Mouse (Mus musculus) regulatory T cell (primary cell): ENCODE measurements around the gene Ckap2l.

Experiments used
- in situ Hi-C: fragments of 300-600 bp; cut with MboI, MseI; formaldehyde crosslinking; loops from one replicate; pipeline ENCODE4 v1.15.1; 2025; ENCODE audit warnings: high pct_unique_total_duplicates

Gene Ckap2l

GRCm38 (mm10) chr2:129263073-129263472 is 33.9 kb downstream of the Ckap2l start:
- in situ Hi-C loops: no loop called here

GRCm38 (mm10) chr2:129261151-129261794 is 35.7 kb downstream of the Ckap2l start:
- in situ Hi-C loops: no loop called here

- in situ Hi-C loops: no loop called here
These were observed 36.4 kb downstream of the Ckap2l start for GRCm38 (mm10) chr2:129260646-129261045.

- in situ Hi-C loops: no loop called here
These were observed 38.4 kb downstream of the Ckap2l start for GRCm38 (mm10) chr2:129258475-129259211.

GRCm38 (mm10) chr2:129258056-129258455 is 39.0 kb downstream of the Ckap2l start:
- in situ Hi-C loops: no loop called here

- in situ Hi-C loops: no loop called here
These were observed 41.0 kb downstream of the Ckap2l start for GRCm38 (mm10) chr2:129256006-129256405.

GRCm38 (mm10) chr2:129254076-129254475 is 42.9 kb downstream of the Ckap2l start:
- in situ Hi-C loops: no loop called here

GRCm38 (mm10) chr2:129253631-129253970 is 43.4 kb downstream of the Ckap2l start:
- in situ Hi-C loops: no loop called here

GRCm38 (mm10) chr2:129252836-129253630 is 44.0 kb downstream of the Ckap2l start:
- in situ Hi-C loops: no loop called here

GRCm38 (mm10) chr2:129249321-129249720 is 47.7 kb downstream of the Ckap2l start:
- in situ Hi-C loops: loop anchor here (5.0 kb wide), 1 partner anchor 92 kb away; no protein-coding TSS in a partner anchor

- in situ Hi-C loops: loop anchor here (5.0 kb wide), 1 partner anchor 90 kb away; no protein-coding TSS in a partner anchor
These were observed 49.3 kb downstream of the Ckap2l start for GRCm38 (mm10) chr2:129247707-129248121.

- in situ Hi-C loops: loop anchor here (5.0 kb wide), 1 partner anchor 90 kb away; no protein-coding TSS in a partner anchor
These were observed 50.1 kb downstream of the Ckap2l start for GRCm38 (mm10) chr2:129246924-129247323.

- in situ Hi-C loops: loop anchor here (5.0 kb wide), 1 partner anchor 89 kb away; no protein-coding TSS in a partner anchor
These were observed 50.6 kb downstream of the Ckap2l start for GRCm38 (mm10) chr2:129246436-129246835.

- in situ Hi-C loops: loop anchor here (5.0 kb wide), 1 partner anchor 88 kb away; no protein-coding TSS in a partner anchor
These were observed 51.4 kb downstream of the Ckap2l start for GRCm38 (mm10) chr2:129245618-129246017.

- in situ Hi-C loops: loop anchor here (5.0 kb wide), 1 partner anchor 87 kb away; no protein-coding TSS in a partner anchor
These were observed 52.4 kb downstream of the Ckap2l start for GRCm38 (mm10) chr2:129244446-129245120.

- in situ Hi-C loops: no loop called here
These were observed 53.2 kb downstream of the Ckap2l start for GRCm38 (mm10) chr2:129243786-129244185.

- in situ Hi-C loops: no loop called here
These were observed 54.0 kb downstream of the Ckap2l start for GRCm38 (mm10) chr2:129243005-129243404.

GRCm38 (mm10) chr2:129241845-129242833 is 54.9 kb downstream of the Ckap2l start:
- in situ Hi-C loops: no loop called here

GRCm38 (mm10) chr2:129240726-129241432 is 56.1 kb downstream of the Ckap2l start:
- in situ Hi-C loops: no loop called here
